In the genomic region with DNA sequence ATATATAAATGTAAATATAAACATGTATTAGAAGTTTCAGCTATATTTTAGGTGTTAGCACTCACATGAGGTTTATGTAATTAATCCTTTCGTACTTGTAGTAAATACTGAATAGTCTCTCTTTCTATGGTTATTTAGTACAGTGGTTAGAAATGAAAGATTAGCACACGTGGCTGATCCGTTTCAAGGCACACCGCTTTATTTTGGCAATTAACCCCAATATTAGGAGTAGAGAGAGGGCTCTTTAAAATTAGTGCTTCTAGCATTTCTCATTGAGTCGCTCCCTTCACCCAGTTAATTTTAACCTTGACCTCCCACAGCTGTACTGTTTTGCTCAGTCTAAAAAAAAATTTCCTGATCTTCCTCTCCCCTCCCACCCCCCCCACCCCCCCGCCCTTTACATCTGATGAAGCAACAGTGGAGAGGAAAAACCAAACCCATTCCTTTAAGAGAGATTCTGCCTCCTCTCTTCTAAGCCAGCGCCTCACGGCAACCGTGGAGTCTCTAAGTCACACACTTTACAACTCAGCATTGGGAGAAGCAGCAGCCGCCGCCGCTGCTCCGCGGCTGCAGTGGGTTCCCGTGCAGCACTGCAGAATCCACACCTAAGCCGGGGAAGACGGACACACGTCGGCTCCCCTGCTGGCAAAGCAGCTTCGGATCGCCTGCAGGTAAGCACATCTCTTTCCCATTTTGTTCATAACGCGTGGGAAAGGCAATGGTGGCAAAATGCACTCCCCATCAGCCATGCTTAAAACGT, we compare ENCODE assay signal across 8 mouse cellular contexts. TPM values are rescaled to one million over a fixed set of nuclear protein-coding genes. Genes with fewer than 3 reads are reported as not detected.
A peak's percentile ranks its signal among the peaks of the same experiment; 100 is the strongest.
DNase-seq lines count a peak whose midpoint lies in the region; ATAC-seq and TF ChIP-seq lines count a peak whose summit lies in the region.

A gene (plus strand): TSS at position 400 of the 760 bp plus-strand sequence.

- H3K4me3 ChIP-seq in layer of hippocampus, adult 2 months: peak within 1 kb of the TSS; percentile 64
- H3K4me3 ChIP-seq in neural tube, embryonic 15.5 days (replicated peaks): peak within 1 kb of the TSS; percentile 98

- TF ChIP-seq CTCF in layer of hippocampus, adult 2 months (conservative IDR thresholded peaks at IDR 0.05): no peak

- H3K9ac ChIP-seq in neural tube, embryonic 15.5 days (replicated peaks): peak within 1 kb of the TSS; percentile 83

- peaks cover 28% of the 10 kb centered on the region for H3K4me1 ChIP-seq in neural tube, embryonic 15.5 days

- H3K36me3 ChIP-seq in neural tube, embryonic 15.5 days: no peaks in the 10 kb centered on the region

- H3K27me3 ChIP-seq in neural tube, embryonic 15.5 days (replicated peaks): no peaks in the 10 kb centered on the region

- peak; percentile 59 for DNase-seq in MN1 (ENCODE audit: low spot score)
- DNase-seq in cerebellum, adult 9-11 months: peak; percentile 72
- peak; percentile 28 to 68 for DNase-seq in frontal cortex, adult 2 months (ENCODE audit: extremely low spot score in 1 of 2, low spot score in 1 of 2)
- peak; percentile 55 for DNase-seq in heart, postnatal 4 days
- peak; percentile 50 to 59 for DNase-seq in layer of hippocampus, adult 2 months (ENCODE audit: low spot score in 2 of 2)
- peak; percentile 28 to 54 for DNase-seq in lung, adult 18-20 months
- peak; percentile 18 to 37 for DNase-seq in thymus, postnatal 10 days (ENCODE audit: low spot score in 2 of 2)

- H3K4me2 ChIP-seq in neural tube, embryonic 15.5 days: peak within 1 kb of the TSS; percentile 94

- no peak for ATAC-seq in neural tube, embryonic 15.5 days (ENCODE audit: low FRiP score)

- peak within 1 kb of the TSS; percentile 98 for H3K27ac ChIP-seq in layer of hippocampus, adult 2 months
- H3K27ac ChIP-seq in neural tube, embryonic 15.5 days (replicated peaks): peak within 1 kb of the TSS; percentile 84

- H3K9me3 ChIP-seq in neural tube, embryonic 15.5 days (replicated peaks): no peaks in the 10 kb centered on the region

- WGBS in neural tube, embryonic 15.5 days: 5% methylated on average over 24 of the region's 24 CpGs

RNA-seq across cellular contexts. Expression of the gene that starts here (rescaled TPM):
- polyA plus RNA-seq in frontal cortex, adult 2 months (2012; rRNA removed): 72.3 and 83.1 TPM in 2 replicates
- 100 to 1,000 TPM in 1 of 2 experiments, 10 to 100 TPM in 1; 99.0 to 102 TPM for total RNA-seq in heart, postnatal 4 days (2021)
- total RNA-seq in layer of hippocampus, adult 2 months (2021): 100 to 1,000 TPM; 125 to 129 TPM
- polyA plus RNA-seq in neural tube, embryonic 15.5 days (2015; fragmentation: Nextera tagmentation; extraction: Ambion mirVana): 40.2 and 50.1 TPM in 2 replicates
